Mouse (Mus musculus) cerebellum, postnatal 25 days (tissue): ENCODE results near the gene Ccser2.
"Not testable (repeated sequence)": the region's sequence is repeated elsewhere in the genome, so short reads cannot be mapped to it uniquely, and the experiment has no call there.

Experiments used
- DNase-seq, 2 experiments: peaks; one replicate each; pipeline ENCODE4 v3.0.0; 2021; ENCODE audit warnings: mixed read lengths in 2 of 2

Gene Ccser2

GRCm38 (mm10) chr14:36968628-36969147, at the start of gene Ccser2:
Ccser2 (minus strand) TSS chr14:36968777.
- peak; percentile 98 to 99 for DNase-seq

GRCm38 (mm10) chr14:37015894-37016293, 47.3 kb upstream of the Ccser2 start:
- no peak for DNase-seq

DNA sequence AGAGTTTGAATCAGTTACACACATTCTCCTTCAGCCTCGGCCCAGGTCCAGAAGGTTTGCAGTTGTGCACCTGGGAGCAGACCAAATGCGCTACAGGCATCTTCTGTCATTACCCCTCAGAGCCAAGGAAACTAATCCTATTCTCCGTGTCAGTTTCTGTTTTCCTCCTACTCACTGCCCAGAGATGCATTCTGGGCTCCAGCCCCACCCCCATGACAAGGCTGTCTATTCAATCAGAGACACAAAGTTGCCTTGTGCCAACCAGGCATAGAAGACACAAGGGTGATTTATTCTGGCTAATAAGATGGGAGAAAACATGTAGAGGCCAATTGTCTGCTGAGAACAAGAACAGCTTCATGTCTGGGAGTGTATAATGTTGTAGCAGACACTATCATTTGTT, 45.1 kb upstream of the Ccser2 start:
- no peak for DNase-seq

DNA sequence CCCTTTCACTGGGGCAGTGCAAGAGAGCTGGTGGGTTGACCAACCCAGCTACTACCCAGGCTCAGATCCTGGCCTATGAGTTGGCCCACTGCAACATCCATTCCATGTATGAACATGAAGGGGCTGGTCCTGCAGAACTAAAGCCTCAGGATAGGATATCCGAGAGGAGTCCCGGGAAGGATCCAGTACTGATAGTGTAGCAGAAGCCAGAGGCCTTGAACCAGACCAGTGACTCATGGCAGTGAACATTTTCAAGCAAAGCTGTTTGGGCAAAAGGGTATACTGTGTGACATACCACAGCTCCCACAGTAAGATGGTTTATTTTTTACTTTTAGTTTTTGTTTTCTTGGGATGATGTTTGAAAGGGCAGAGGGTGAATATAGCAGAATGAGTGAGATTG, 41.1 kb upstream of the Ccser2 start:
- DNase-seq = no peak

DNA sequence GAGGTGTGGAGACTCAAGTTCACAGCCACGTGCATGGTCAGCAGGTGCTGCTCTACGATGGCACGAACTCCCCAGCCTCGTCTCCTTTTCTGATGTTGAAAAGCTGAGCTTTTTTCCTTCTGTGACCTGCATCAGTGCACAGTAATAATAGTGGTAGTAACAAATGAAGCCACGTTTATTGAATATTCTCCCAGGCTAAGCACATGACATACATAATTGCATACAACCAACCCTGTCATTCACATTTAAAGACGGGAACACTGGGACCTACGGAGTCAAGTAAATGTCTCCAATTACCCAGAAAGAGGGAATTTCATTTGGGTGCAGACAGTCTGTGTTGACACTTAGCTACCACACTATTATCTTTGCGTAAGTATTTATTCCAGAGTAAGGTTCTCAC, 37.9 kb upstream of the Ccser2 start:
- DNase-seq = no peak

GRCm38 (mm10) chr14:37005865-37006264, 37.3 kb upstream of the Ccser2 start:
- DNase-seq = peak in 1 of 2 experiments; percentile 7

- no peak for DNase-seq
Observed at GRCm38 (mm10) chr14:37003431-37004095, 35.0 kb upstream of the Ccser2 start.

DNA sequence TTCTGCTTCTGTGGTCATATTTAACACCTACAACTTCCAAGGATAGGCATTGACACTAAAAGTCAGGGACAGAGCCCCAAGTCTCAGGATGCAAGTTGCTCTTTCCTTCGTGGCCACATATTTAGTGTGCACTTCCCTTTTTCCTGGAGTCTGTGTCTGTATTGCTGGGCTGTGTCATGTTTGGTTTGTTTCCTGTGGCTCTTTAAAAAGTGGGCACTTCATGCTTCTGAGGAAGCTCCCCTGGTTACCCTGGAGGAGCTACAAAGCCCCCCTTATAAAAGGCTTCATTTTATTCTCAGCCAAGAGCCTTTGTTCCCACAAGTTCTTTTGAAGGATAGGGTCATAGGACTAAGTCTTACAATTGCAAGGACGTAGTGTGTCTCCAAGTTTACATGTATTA, 34.3 kb upstream of the Ccser2 start:
- DNase-seq = no peak

GRCm38 (mm10) chr14:37000780-37001179, 32.2 kb upstream of the Ccser2 start:
- DNase-seq = not testable (repeated sequence)

- DNase-seq = no peak
Observed at GRCm38 (mm10) chr14:36989784-36990183, 21.2 kb upstream of the Ccser2 start.

GRCm38 (mm10) chr14:36985693-36986092, 17.1 kb upstream of the Ccser2 start:
- peak in 1 of 2 experiments; percentile 22 for DNase-seq

GRCm38 (mm10) chr14:36975019-36975418, 6.4 kb upstream of the Ccser2 start:
- no peak for DNase-seq

DNA sequence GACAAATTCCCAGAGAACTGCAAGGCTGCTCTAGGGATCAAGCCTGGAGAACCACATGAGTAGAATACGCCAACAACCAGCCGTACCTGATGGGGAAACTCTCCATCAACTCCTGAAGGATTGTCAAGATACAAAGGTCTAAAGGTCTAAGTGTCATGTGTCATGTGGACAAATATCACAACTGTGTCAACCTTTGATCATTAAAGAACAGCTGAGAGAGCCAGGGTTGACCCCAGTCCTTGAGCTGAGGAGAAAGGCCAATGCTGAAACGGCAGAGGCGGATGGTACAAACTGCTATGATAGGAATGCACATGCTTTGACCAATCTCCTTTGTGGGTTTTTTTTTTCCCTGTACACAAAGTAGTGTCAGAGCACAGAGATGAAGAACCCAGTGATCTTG, 2.6 kb upstream of the Ccser2 start:
- DNase-seq = no peak

DNA sequence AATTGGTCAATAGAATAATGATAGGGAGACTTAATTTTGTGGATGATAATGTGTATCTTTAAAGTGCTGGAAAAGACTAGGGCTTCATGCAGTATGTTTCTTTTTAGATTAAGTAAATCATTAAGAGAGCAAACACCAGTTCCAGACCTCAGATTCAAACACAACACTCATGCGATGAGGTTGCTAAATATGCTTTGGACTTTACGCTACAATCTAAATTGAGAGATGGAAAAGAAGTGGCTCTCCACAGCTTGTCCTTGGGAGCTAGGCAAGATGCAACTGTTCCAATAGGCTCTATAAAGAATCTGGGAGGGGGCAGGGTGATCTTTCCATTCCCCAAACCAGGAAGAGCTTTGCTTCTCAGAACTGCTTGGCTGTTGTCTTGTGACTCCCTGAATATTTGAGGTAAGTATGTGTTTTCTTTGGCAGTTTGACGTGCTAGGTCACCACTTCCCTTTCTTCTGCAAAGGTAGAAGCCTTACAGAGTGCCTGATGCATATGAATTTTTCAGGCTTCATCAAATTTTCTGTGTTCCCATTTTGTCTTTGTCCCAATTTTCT, 1.4 kb upstream of the Ccser2 start:
- DNase-seq = no peak

GRCm38 (mm10) chr14:36968076-36968627, 425 bp downstream of the Ccser2 start:
- DNase-seq = peak in 1 of 2 experiments; percentile 67

GRCm38 (mm10) chr14:36965421-36965820, 3.2 kb downstream of the Ccser2 start:
- no peak for DNase-seq

DNA sequence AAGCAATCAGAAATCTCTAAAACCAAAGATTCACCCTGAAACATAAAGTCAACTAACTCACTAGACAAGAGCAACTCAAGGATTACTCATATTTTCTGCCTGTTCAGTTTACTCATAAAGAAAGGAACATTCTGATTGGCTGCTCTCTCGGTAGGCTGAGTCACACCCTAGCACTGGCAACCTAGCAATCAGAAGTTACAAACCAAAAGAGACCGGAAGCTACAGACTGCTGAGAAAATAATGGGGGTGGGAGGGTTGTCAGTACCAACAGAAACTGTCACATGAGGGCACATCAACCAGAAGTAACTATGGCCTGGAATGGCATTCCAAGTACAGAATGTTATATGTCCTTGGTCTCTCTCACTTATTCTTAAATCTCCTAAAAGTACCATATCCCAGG, 6.1 kb downstream of the Ccser2 start:
- no peak for DNase-seq

DNA sequence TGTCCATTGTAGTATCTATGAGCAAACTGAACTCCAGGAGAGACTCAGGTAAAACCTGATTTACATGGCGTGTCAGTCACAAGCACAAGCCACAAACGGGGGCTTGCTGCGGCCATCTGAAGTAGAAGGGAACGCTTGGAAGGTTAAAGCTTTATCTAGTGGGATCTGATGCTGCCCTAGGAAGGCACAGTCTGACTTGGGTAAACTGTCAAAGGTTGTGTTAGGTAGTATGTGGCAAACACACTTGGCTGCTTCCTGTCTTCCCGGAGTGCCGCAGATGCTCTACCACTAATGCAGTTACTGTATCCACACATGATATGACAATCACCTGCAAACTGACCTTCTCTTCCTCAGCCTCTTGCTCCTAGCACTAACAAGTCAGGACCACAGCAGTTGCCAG, 10.9 kb downstream of the Ccser2 start:
- peak in 1 of 2 experiments; percentile 17 for DNase-seq

DNA sequence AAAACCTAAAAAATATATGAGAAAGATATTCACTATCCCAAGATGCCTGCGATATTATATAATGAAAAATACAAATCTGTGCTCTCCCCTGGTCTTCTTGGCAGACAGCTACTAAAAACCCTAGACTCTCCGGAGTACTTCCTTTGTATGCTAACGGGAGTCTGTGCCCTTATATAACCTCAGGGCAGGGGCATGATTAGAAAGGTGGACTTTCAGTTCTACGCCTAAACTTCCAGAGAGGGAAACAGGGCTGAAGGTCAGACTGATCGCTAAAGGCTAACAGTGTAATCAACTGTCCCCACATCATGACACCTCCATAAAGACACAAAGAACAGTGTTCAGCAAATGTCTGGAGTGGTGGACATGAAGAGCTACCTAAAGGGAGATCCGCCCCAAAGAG, 11.3 kb downstream of the Ccser2 start:
- no peak for DNase-seq

- no peak for DNase-seq
Observed at GRCm38 (mm10) chr14:36956717-36957116, 11.9 kb downstream of the Ccser2 start.

DNA sequence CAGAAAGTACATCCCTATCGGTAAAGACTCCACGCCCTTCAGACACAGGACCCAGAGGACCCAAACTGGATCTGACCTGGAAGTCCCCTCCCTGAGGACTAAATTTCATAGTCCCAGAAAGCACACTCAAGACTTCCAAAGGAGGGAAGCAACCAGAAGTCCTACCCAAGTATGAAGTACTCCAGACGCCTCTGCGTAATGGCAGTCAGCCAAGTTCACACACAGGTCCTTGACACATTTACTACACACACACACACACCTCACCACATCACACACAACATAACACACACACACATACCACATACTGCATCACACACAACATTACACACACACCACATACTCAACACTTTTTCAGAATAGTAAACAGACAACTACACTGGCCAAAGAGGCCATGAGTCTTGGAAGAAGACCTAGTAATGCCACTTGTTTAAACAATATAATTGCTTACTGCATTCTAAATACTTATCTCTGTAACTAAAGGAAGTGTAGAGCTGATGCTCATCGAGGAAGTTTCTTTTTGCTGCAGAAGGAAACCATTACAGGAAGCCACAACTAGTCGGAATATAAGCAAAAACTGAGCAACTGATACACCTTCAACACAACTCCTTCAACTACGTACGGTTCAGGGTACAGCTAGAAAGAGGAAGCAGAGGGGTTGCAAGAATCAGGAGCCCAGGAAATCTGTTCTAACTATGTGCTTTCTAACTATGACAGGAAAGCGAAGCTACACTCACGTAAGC, 15.7 kb downstream of the Ccser2 start:
- DNase-seq = peak in 1 of 2 experiments; percentile 21

GRCm38 (mm10) chr14:36952142-36952541, 16.4 kb downstream of the Ccser2 start:
- peak in 1 of 2 experiments; percentile 27 for DNase-seq

- DNase-seq = no peak
Observed at GRCm38 (mm10) chr14:36942716-36943115, 25.9 kb downstream of the Ccser2 start.
